Mouse (Mus musculus): ENCODE data around the gene Dcx. TPM values are rescaled to one million over a fixed set of nuclear protein-coding genes. Genes with fewer than 3 reads are reported as not detected.

The Dcx gene
- total and polyA plus RNA-seq, 3 experiments = not detected

DNA sequence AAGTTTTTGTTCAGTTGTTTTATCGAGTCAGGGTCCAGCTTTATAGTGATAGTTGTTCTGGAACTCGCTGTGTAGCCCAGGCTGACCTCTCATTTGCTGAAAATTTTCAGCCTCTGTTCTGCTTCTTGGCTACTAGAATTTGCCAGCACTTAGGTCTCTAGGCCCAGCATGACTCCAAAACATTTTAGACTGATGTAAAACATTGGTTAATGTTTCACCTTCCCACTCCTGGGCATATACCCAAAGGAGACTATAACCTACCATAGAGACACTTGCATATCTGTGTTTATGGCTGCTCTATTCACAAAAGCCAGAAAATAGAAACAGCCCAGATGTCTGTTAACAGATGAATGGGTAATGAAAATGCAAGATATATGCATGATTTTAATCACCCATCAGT, 560 bp upstream of the Dcx start:
- Histone ChIP-seq H3K4me3 (ENCODE audit: control insufficient read depth in 1 of 2, insufficient read depth in 1 of 2, low read depth in 2 of 2, low read length in 2 of 2) (no peak overlapping the region), H3K4me1 (ENCODE audit: control insufficient read depth in 1 of 2, insufficient read depth in 2 of 2, low read length in 2 of 2) (no peaks in the 10 kb centered on the region), H3K9me3 (replicated peaks; ENCODE audit: insufficient read depth, low read length) (no peaks in the 10 kb centered on the region), H3K36me3 (ENCODE audit: control insufficient read depth in 1 of 2, insufficient read depth in 2 of 2, low read length in 2 of 2) (no peaks in the 10 kb centered on the region), H3K27me3 (ENCODE audit: control insufficient read depth in 1 of 2, insufficient read depth in 2 of 2, low read length in 2 of 2) (no peaks in the 10 kb centered on the region), H3K27ac (ENCODE audit: control insufficient read depth, low read depth, low read length) (no peak overlapping the region), H3K79me2 (ENCODE audit: control insufficient read depth, insufficient read depth, low read length, poor library complexity) (no peaks in the 10 kb centered on the region), H3K9ac (ENCODE audit: control insufficient read depth, low read depth, low read length, poor library complexity, severe bottlenecking) (no peak overlapping the region)
- TF ChIP-seq BHLHE40 (IDR thresholded peaks at IDR 0.05; ENCODE audit: borderline replicate concordance, low read depth, low read length) = no peak
- no peak for TF ChIP-seq USF1 (IDR thresholded peaks at IDR 0.05; ENCODE audit: low read depth, low read length)
- no peak for DNase-seq (ENCODE audit: low read depth, low spot score)

DNA sequence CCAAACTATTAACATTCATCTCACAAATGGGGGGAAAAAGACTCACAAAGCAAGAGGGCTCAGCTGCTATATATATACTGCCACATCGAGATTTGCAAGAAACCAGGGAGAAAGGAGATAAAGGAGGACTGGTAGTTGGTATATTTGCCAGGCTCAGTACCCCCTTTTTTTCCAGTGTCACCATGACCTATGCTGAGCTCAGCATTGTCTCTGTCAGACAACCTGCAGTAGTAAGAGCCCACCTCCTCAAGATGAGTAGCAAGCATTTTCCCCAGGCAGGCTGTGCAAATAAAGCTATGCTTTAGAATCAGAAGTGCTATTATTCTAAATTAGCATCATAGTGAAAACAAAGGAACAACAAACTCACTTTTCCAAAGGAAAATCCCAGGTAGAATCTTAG, 581 bp downstream of the Dcx start:
- Histone ChIP-seq H3K27me3 (ENCODE audit: control insufficient read depth in 1 of 2, insufficient read depth in 2 of 2, low read length in 2 of 2) (no peaks in the 10 kb centered on the region), H3K36me3 (ENCODE audit: control insufficient read depth in 1 of 2, insufficient read depth in 2 of 2, low read length in 2 of 2) (no peaks in the 10 kb centered on the region), H3K4me1 (ENCODE audit: control insufficient read depth in 1 of 2, insufficient read depth in 2 of 2, low read length in 2 of 2) (no peaks in the 10 kb centered on the region), H3K4me3 (ENCODE audit: control insufficient read depth in 1 of 2, insufficient read depth in 1 of 2, low read depth in 2 of 2, low read length in 2 of 2) (no peak overlapping the region), H3K9ac (ENCODE audit: control insufficient read depth, low read depth, low read length, poor library complexity, severe bottlenecking) (no peak overlapping the region), H3K27ac (ENCODE audit: control insufficient read depth, low read depth, low read length) (no peak overlapping the region), H3K9me3 (replicated peaks; ENCODE audit: insufficient read depth, low read length) (no peaks in the 10 kb centered on the region), H3K79me2 (ENCODE audit: control insufficient read depth, insufficient read depth, low read length, poor library complexity) (no peaks in the 10 kb centered on the region)
- no peak for DNase-seq (ENCODE audit: low read depth, low spot score)
- TF ChIP-seq MXI1 (IDR thresholded peaks at IDR 0.05; ENCODE audit: low read depth, low read length) = no peak
- TF ChIP-seq KAT2A (conservative IDR thresholded peaks at IDR 0.05; ENCODE audit: low read depth, low read length) = no peak
- no peak for TF ChIP-seq TBP (IDR thresholded peaks at IDR 0.05; ENCODE audit: low read depth, low read length)
- TF ChIP-seq EP300 (IDR thresholded peaks at IDR 0.05; ENCODE audit: low read depth in 1 of 2, low read length in 2 of 2) = no peak
- no peak for TF ChIP-seq USF2 (IDR thresholded peaks at IDR 0.05; ENCODE audit: borderline replicate concordance in 1 of 2, insufficient read depth in 1 of 2, low read depth in 1 of 2, low read length in 2 of 2)
- TF ChIP-seq UBTF (IDR thresholded peaks at IDR 0.05; ENCODE audit: borderline replicate concordance, insufficient read depth, low read depth, low read length) = no peak
- TF ChIP-seq ZNF384 (IDR thresholded peaks at IDR 0.05; ENCODE audit: low read depth, low read length) = no peak
- no peak for TF ChIP-seq ZC3H11A (IDR thresholded peaks at IDR 0.05; ENCODE audit: low read depth, low read length)
- TF ChIP-seq TCF12 (IDR thresholded peaks at IDR 0.05; ENCODE audit: low read depth, low read length) = no peak
- TF ChIP-seq ZMIZ1 (IDR thresholded peaks at IDR 0.05; ENCODE audit: low read depth, low read length) = no peak
- no peak for TF ChIP-seq POLR2A (IDR thresholded peaks at IDR 0.05; ENCODE audit: control insufficient read depth in 1 of 2, insufficient read depth in 1 of 2, low read depth in 1 of 2, low read length in 2 of 2, poor library complexity in 1 of 2)
- no peak for TF ChIP-seq JUND (IDR thresholded peaks at IDR 0.05; ENCODE audit: low read depth, low read length)
- TF ChIP-seq MEF2A (IDR thresholded peaks at IDR 0.05; ENCODE audit: extremely low read depth, insufficient replicate concordance, low read depth, low read length, poor library complexity, severe bottlenecking) = no peak
- TF ChIP-seq POLR2AphosphoS5 (IDR thresholded peaks at IDR 0.05; ENCODE audit: borderline replicate concordance, low read depth, low read length) = no peak
- TF ChIP-seq NRF1 (IDR thresholded peaks at IDR 0.05; ENCODE audit: insufficient read depth, low read depth, low read length, poor library complexity, severe bottlenecking) = no peak
- TF ChIP-seq ZKSCAN1 (IDR thresholded peaks at IDR 0.05; ENCODE audit: low read depth, low read length) = no peak
- TF ChIP-seq POLR2AphosphoS2 (IDR thresholded peaks at IDR 0.05; ENCODE audit: low read length) = no peak
- no peak for TF ChIP-seq ELF1 (IDR thresholded peaks at IDR 0.05; ENCODE audit: low read depth, low read length)
- TF ChIP-seq SMC3 (IDR thresholded peaks at IDR 0.05; ENCODE audit: low read depth, low read length) = no peak
